Mouse (Mus musculus) liver, adult 2 months (tissue): ENCODE data around the gene Pla2g4f.

Experiments used
- CTCF ChIP-seq: fragments of 200-500 bp; IDR thresholded peaks from 2 replicates; pipeline ENCODE4 v1.5.1; 2011; ENCODE audit warnings: low read depth, low read length, control low read depth
- POLR2A ChIP-seq: fragments of 200-500 bp; IDR thresholded peaks from 2 replicates; pipeline ENCODE4 v1.6.1; 2011; ENCODE audit warnings: low read length, control low read depth; ENCODE audit not compliant: insufficient read depth; ENCODE audit errors: extremely low read depth

DNA sequence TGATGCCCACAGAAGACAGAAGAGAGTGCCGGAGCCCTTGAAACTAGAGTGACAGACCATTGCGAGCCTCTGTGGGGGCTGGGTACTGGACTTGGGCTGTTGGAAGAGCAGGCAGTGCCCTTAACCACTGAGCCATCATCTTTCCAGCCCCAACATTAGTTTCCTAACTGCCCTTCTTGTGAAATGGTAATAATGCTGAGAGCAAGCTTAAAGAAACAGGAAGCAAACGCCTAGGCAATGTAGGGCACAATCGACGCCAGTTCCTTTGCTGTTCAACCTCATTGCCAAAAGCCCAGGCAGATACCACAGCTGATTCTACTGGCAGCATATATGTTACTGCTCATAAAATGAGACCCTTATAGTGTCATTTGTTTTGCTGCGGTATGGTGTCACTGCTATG lies 61.3 kb downstream of the Pla2g4f start:
- TF ChIP-seq CTCF (no peak), POLR2A (no peak)
